Mouse (Mus musculus): ENCODE measurements around the gene Hist1h4k. TPM values are rescaled to one million over a fixed set of nuclear protein-coding genes. Genes with fewer than 3 reads are reported as not detected.
A peak's percentile ranks its signal among the peaks of the same experiment; 100 is the strongest.
"Not testable (repeated sequence)": the region's sequence is repeated elsewhere in the genome, so short reads cannot be mapped to it uniquely, and the experiment has no call there.

The Hist1h4k gene
- total RNA-seq, 1 experiment from 2014 or later = 5,615 TPM

GRCm38 (mm10) chr13:21722373-21722925, 27.9 kb downstream of the Hist1h4k start:
- ATAC-seq (replicated peaks; ENCODE audit: low read depth, poor library complexity, severe bottlenecking) = no peak

- ATAC-seq (replicated peaks; ENCODE audit: low read depth, poor library complexity, severe bottlenecking) = peak; percentile 92
Observed at GRCm38 (mm10) chr13:21721757-21722372, 28.4 kb downstream of the Hist1h4k start, which contains the start of gene Hist1h2bm. Gene Hist1h2bm, plus strand, starts transcription at chr13:21722044.

GRCm38 (mm10) chr13:21721107-21721756, 29.1 kb downstream of the Hist1h4k start:
- ATAC-seq (replicated peaks; ENCODE audit: low read depth, poor library complexity, severe bottlenecking) = not testable (repeated sequence)

- no peak for ATAC-seq (replicated peaks; ENCODE audit: low read depth, poor library complexity, severe bottlenecking)
Observed at GRCm38 (mm10) chr13:21718381-21719080, 31.8 kb downstream of the Hist1h4k start.

GRCm38 (mm10) chr13:21717397-21718357, 32.6 kb downstream of the Hist1h4k start, which contains the start of gene Hist1h3h:
Gene Hist1h3h, plus strand, starts transcription at chr13:21717659.
- ATAC-seq (replicated peaks; ENCODE audit: low read depth, poor library complexity, severe bottlenecking) = peak; percentile 36

- peak; percentile 28 for ATAC-seq (replicated peaks; ENCODE audit: low read depth, poor library complexity, severe bottlenecking)
Observed at GRCm38 (mm10) chr13:21716540-21717391, 33.5 kb downstream of the Hist1h4k start.

- peak; percentile 86 for ATAC-seq (replicated peaks; ENCODE audit: low read depth, poor library complexity, severe bottlenecking)
Observed at GRCm38 (mm10) chr13:21715864-21716539, 34.3 kb downstream of the Hist1h4k start, which contains the start of the genes Hist1h2bl and Hist1h2ai. Gene Hist1h2bl, minus strand, starts transcription at chr13:21716143. Gene Hist1h2ai, plus strand, starts transcription at chr13:21716422.

GRCm38 (mm10) chr13:21715131-21715863, 35.0 kb downstream of the Hist1h4k start:
- peak; percentile 11; the same call in 1 of the 2 replicates for ATAC-seq (replicated peaks; ENCODE audit: low read depth, poor library complexity, severe bottlenecking)

- peak; percentile 15 for ATAC-seq (replicated peaks; ENCODE audit: low read depth, poor library complexity, severe bottlenecking)
Observed at GRCm38 (mm10) chr13:21714725-21715124, 35.6 kb downstream of the Hist1h4k start.

- ATAC-seq (replicated peaks; ENCODE audit: low read depth, poor library complexity, severe bottlenecking) = no peak
Observed at GRCm38 (mm10) chr13:21711698-21712097, 38.6 kb downstream of the Hist1h4k start.

- ATAC-seq (replicated peaks; ENCODE audit: low read depth, poor library complexity, severe bottlenecking) = peak; percentile 17; the same call in 1 of the 2 replicates
Observed at GRCm38 (mm10) chr13:21710821-21711525, 39.3 kb downstream of the Hist1h4k start.

- peak; percentile 85 for ATAC-seq (replicated peaks; ENCODE audit: low read depth, poor library complexity, severe bottlenecking)
Observed at GRCm38 (mm10) chr13:21710031-21710711, 40.1 kb downstream of the Hist1h4k start.

GRCm38 (mm10) chr13:21706669-21707068, 43.6 kb downstream of the Hist1h4k start:
- no peak for ATAC-seq (replicated peaks; ENCODE audit: low read depth, poor library complexity, severe bottlenecking)
